Mouse (Mus musculus): ENCODE measurements around the gene Gm43517.

DNA sequence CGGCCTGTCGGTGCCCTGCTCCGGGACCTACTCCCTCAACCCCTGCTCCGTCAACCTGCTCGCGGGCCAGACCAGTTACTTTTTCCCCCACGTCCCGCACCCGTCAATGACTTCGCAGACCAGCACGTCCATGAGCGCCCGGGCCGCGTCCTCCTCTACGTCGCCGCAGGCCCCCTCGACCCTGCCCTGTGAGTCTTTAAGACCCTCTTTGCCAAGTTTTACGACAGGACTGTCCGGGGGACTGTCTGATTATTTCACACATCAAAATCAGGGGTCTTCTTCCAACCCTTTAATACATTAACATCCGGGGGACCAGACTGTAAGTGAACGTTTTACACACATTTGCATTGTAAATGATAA is 637 bp downstream of the Gm43517 start:
- TF ChIP-seq CTCF (IDR thresholded peaks at IDR 0.05; ENCODE audit: low read depth) (no peak), EP300 (IDR thresholded peaks at IDR 0.05; ENCODE audit: low read depth) (no peak)

All from heart, postnatal 0 days (tissue).